Mouse (Mus musculus) T-helper 2 cell (primary cell): ENCODE measurements around the gene Gm20388.

Experiments used
- in situ Hi-C: fragments of 300-600 bp; cut with MboI, MseI; formaldehyde crosslinking; loops from one replicate; pipeline ENCODE4 v1.15.1; 2025; ENCODE audit warnings: high pct_unique_total_duplicates

The Gm20388 gene

GRCm38 (mm10) chr8:120308131-120308530 is 397.5 kb downstream of the Gm20388 start:
- in situ Hi-C loops = no loop called here

GRCm38 (mm10) chr8:120308553-120308952 is 397.9 kb downstream of the Gm20388 start:
- in situ Hi-C loops = no loop called here

GRCm38 (mm10) chr8:120309326-120309725 is 398.7 kb downstream of the Gm20388 start:
- in situ Hi-C loops = no loop called here

GRCm38 (mm10) chr8:120310063-120310462 is 399.4 kb downstream of the Gm20388 start:
- in situ Hi-C loops = no loop called here

GRCm38 (mm10) chr8:120312452-120312851 is 401.8 kb downstream of the Gm20388 start:
- in situ Hi-C loops = no loop called here

GRCm38 (mm10) chr8:120313674-120314073 is 403.0 kb downstream of the Gm20388 start:
- in situ Hi-C loops = no loop called here

- in situ Hi-C loops = no loop called here
Measured at GRCm38 (mm10) chr8:120314932-120315331, 404.3 kb downstream of the Gm20388 start.

- in situ Hi-C loops = no loop called here
Measured at GRCm38 (mm10) chr8:120315644-120316043, 405.0 kb downstream of the Gm20388 start.

- in situ Hi-C loops = no loop called here
Measured at GRCm38 (mm10) chr8:120316707-120317106, 406.1 kb downstream of the Gm20388 start.

- in situ Hi-C loops = no loop called here
Measured at GRCm38 (mm10) chr8:120317118-120317824, 406.6 kb downstream of the Gm20388 start.

GRCm38 (mm10) chr8:120318476-120318991 is 407.9 kb downstream of the Gm20388 start:
- in situ Hi-C loops = no loop called here

GRCm38 (mm10) chr8:120319449-120319848 is 408.8 kb downstream of the Gm20388 start:
- in situ Hi-C loops = no loop called here

GRCm38 (mm10) chr8:120320146-120320545 is 409.5 kb downstream of the Gm20388 start:
- in situ Hi-C loops = loop anchor here (10.0 kb wide), 1 partner anchor 145 kb away; the partner anchor contains the start of gene Fam92b

- in situ Hi-C loops = loop anchor here (10.0 kb wide), 1 partner anchor 147 kb away; the partner anchor contains the start of gene Fam92b
Measured at GRCm38 (mm10) chr8:120321724-120322123, 411.1 kb downstream of the Gm20388 start.

GRCm38 (mm10) chr8:120322956-120323448 is 412.4 kb downstream of the Gm20388 start:
- in situ Hi-C loops = loop anchor here (10.0 kb wide), 1 partner anchor 148 kb away; the partner anchor contains the start of gene Fam92b

- in situ Hi-C loops = loop anchor here (10.0 kb wide), 1 partner anchor 150 kb away; the partner anchor contains the start of gene Fam92b
Measured at GRCm38 (mm10) chr8:120324555-120324954, 413.9 kb downstream of the Gm20388 start.

GRCm38 (mm10) chr8:120325172-120325767 is 414.6 kb downstream of the Gm20388 start:
- in situ Hi-C loops = loop anchor here (5.0 to 10.0 kb wide), 2 partner anchors 37 to 150 kb away; partner anchors contain the start of gene Fam92b

- in situ Hi-C loops = loop anchor here (5.0 to 10.0 kb wide), 2 partner anchors 35 to 152 kb away; partner anchors contain the start of gene Fam92b
Measured at GRCm38 (mm10) chr8:120327131-120327554, 416.5 kb downstream of the Gm20388 start.

GRCm38 (mm10) chr8:120328361-120329022 is 417.9 kb downstream of the Gm20388 start:
- in situ Hi-C loops = loop anchor here (5.0 to 10.0 kb wide), 2 partner anchors 34 to 154 kb away; partner anchors contain the start of gene Fam92b

- in situ Hi-C loops = loop anchor here (5.0 to 10.0 kb wide), 2 partner anchors 33 to 154 kb away; partner anchors contain the start of gene Fam92b
Measured at GRCm38 (mm10) chr8:120329030-120329748, 418.5 kb downstream of the Gm20388 start.

- in situ Hi-C loops = no loop called here
Measured at GRCm38 (mm10) chr8:120331027-120331426, 420.4 kb downstream of the Gm20388 start.
